Mouse (Mus musculus) neural tube, embryonic 14.5 days (tissue): ENCODE data around the gene Slc25a10. TPM values are rescaled to one million over a fixed set of nuclear protein-coding genes. Genes with fewer than 3 reads are reported as not detected.

Experiments used
- ATAC-seq: fragments of 200-750 bp; cut with Nextera tagmentation; 2 replicates; pipeline ENCODE4 v1.8.0; 2017; ENCODE audit warnings: low read depth, mild to moderate bottlenecking, moderate TSS enrichment, moderate library complexity
- H3K27ac ChIP-seq: fragments of 300-500 bp; sonication (generic); 2 replicates; pipeline ENCODE4 v1.5.1; 2014; ENCODE audit warnings: low read depth, mild to moderate bottlenecking, control low read depth, low read length, moderate library complexity, mixed read lengths
- H3K27me3 ChIP-seq: fragments of 300-500 bp; sonication (generic); 2 replicates; pipeline ENCODE4 v1.6.1; 2014; ENCODE audit warnings: low read length; ENCODE audit not compliant: control insufficient read depth, insufficient read depth
- H3K36me3 ChIP-seq: fragments of 300-500 bp; sonication (generic); 2 replicates; pipeline ENCODE4 v1.6.1; 2014; ENCODE audit warnings: low read length, mixed read lengths; ENCODE audit not compliant: control insufficient read depth, insufficient read depth
- H3K4me1 ChIP-seq: fragments of 300-500 bp; sonication (generic); 2 replicates; pipeline ENCODE4 v1.6.1; 2014; ENCODE audit warnings: low read length; ENCODE audit not compliant: control insufficient read depth, insufficient read depth
- H3K4me2 ChIP-seq: fragments of 300-500 bp; sonication (generic); 2 replicates; pipeline ENCODE4 v1.6.1; 2014; ENCODE audit warnings: mild to moderate bottlenecking, low read depth, low read length, control low read depth
- H3K4me3 ChIP-seq: fragments of 300-500 bp; sonication (generic); 2 replicates; pipeline ENCODE4 v1.5.1; 2014; ENCODE audit warnings: low read depth, low read length, control low read depth, mixed read lengths
- H3K9ac ChIP-seq: fragments of 300-500 bp; sonication (generic); replicated peaks from 2 replicates; pipeline ENCODE4 v1.6.1; 2014; ENCODE audit warnings: low read depth, mild to moderate bottlenecking, control low read depth, low read length, mixed read lengths
- H3K9me3 ChIP-seq: fragments of 300-500 bp; sonication (generic); 2 replicates; pipeline ENCODE4 v1.6.1; 2016; ENCODE audit warnings: low read length; ENCODE audit not compliant: control insufficient read depth
- WGBS: fragments of 180-500 bp; shearing (Covaris S2); extraction: QIAGEN DNeasy Blood & Tissue Kit; methylation state at CpG from one replicate; pipeline ENCODE4 v1.1.7; 2014; 5-methylcytosine and 5-hydroxymethylcytosine counted together
- polyA plus RNA-seq: library from polyadenylated mRNA; unstranded; fragments of >200 nt; fragmentation: Nextera tagmentation; extraction: Ambion mirVana; gene quantifications from 2 replicates; pipeline ENCODE4 v1.2.1, GENCODE M21; 2014

Slc25a10 gene
- polyA plus RNA-seq, 1 experiment from 2014 or later = 24.7 TPM

- Histone ChIP-seq H3K27ac (no peak overlapping the region), H3K4me2 (peak overlapping the region; percentile 56), H3K36me3 (peaks cover 44% of the 10 kb centered on the region), H3K9me3 (no peaks in the 10 kb centered on the region), H3K27me3 (no peaks in the 10 kb centered on the region), H3K9ac (peak overlapping the region; percentile 59), H3K4me1 (peaks cover 20% of the 10 kb centered on the region), H3K4me3 (peak overlapping the region; percentile 77)
- under 1% methylated on average over 33 of the region's 33 CpGs for WGBS
- peak; percentile 57 for ATAC-seq
Observed at GRCm38 (mm10) chr11:120467736-120468092, 23.9 kb upstream of the Slc25a10 start.

GRCm38 (mm10) chr11:120472052-120472451 is 19.6 kb upstream of the Slc25a10 start:
- Histone ChIP-seq H3K4me1 (peaks cover 6% of the 10 kb centered on the region; the same call in 1 of the 2 replicates), H3K27ac (no peak overlapping the region), H3K27me3 (no peaks in the 10 kb centered on the region), H3K9me3 (no peaks in the 10 kb centered on the region), H3K4me2 (no peak overlapping the region), H3K36me3 (peaks cover 63% of the 10 kb centered on the region), H3K4me3 (no peak overlapping the region), H3K9ac (no peak overlapping the region)
- WGBS = 97% methylated on average over 6 of the region's 6 CpGs
- ATAC-seq = no peak

GRCm38 (mm10) chr11:120483448-120483934 is 8.1 kb upstream of the Slc25a10 start:
- 94% methylated on average over 7 of the region's 7 CpGs for WGBS
- peak overlapping the region; percentile 94; the same call in 1 of the 2 replicates for H3K4me3 ChIP-seq

GRCm38 (mm10) chr11:120484265-120484981 is 7.2 kb upstream of the Slc25a10 start, which contains the start of gene Mrpl12:
Gene Mrpl12 (plus strand): TSS chr11:120484613.
- Histone ChIP-seq H3K9ac (peak within 1 kb of the TSS; percentile 81), H3K36me3 (peaks cover 53% of the 10 kb centered on the region), H3K4me2 (peak within 1 kb of the TSS; percentile 94), H3K27ac (peak within 1 kb of the TSS; percentile 90), H3K4me1 (peaks cover 11% of the 10 kb centered on the region), H3K27me3 (no peaks in the 10 kb centered on the region), H3K4me3 (peak within 1 kb of the TSS; percentile 94), H3K9me3 (no peaks in the 10 kb centered on the region)
- WGBS = under 1% methylated on average over 55 of the region's 60 CpGs
- peak; percentile 95 for ATAC-seq

More at GRCm38 (mm10) chr11:120483448-120483934, 8.1 kb upstream of the Slc25a10 start:
- Histone ChIP-seq H3K9me3 (no peaks in the 10 kb centered on the region), H3K27ac (peak overlapping the region; percentile 90; the same call in 1 of the 2 replicates), H3K27me3 (no peaks in the 10 kb centered on the region), H3K36me3 (peaks cover 56% of the 10 kb centered on the region), H3K9ac (no peak overlapping the region; the same call in 1 of the 2 replicates), H3K4me1 (peaks cover 11% of the 10 kb centered on the region), H3K4me2 (peak overlapping the region; percentile 94; the same call in 1 of the 2 replicates)
- no peak for ATAC-seq

GRCm38 (mm10) chr11:120485251-120485650 is 6.4 kb upstream of the Slc25a10 start:
- Histone ChIP-seq H3K9me3 (no peaks in the 10 kb centered on the region), H3K4me3 (peak overlapping the region; percentile 94), H3K9ac (peak overlapping the region; percentile 81), H3K27ac (no peak overlapping the region; the same call in 1 of the 2 replicates), H3K4me1 (peaks cover 11% of the 10 kb centered on the region), H3K27me3 (no peaks in the 10 kb centered on the region), H3K36me3 (peaks cover 46% of the 10 kb centered on the region), H3K4me2 (peak overlapping the region; percentile 94)
- ATAC-seq = no peak
- 13% methylated on average over 10 of the region's 10 CpGs for WGBS

- no peak overlapping the region for H3K4me2 ChIP-seq
- no peak overlapping the region for H3K9ac ChIP-seq
- H3K4me1 ChIP-seq = peaks cover 33% of the 10 kb centered on the region
- H3K36me3 ChIP-seq = peaks cover 28% of the 10 kb centered on the region
- H3K4me3 ChIP-seq = no peak overlapping the region
- no peak overlapping the region for H3K27ac ChIP-seq
- no peaks in the 10 kb centered on the region for H3K9me3 ChIP-seq
- ATAC-seq = no peak
- 81% methylated on average over 4 of the region's 4 CpGs for WGBS
- H3K27me3 ChIP-seq = no peaks in the 10 kb centered on the region
Observed at GRCm38 (mm10) chr11:120488516-120488915, 3.1 kb upstream of the Slc25a10 start.

- no peak overlapping the region for H3K4me3 ChIP-seq
- H3K36me3 ChIP-seq = peaks cover 28% of the 10 kb centered on the region
- H3K9ac ChIP-seq = no peak overlapping the region
- peaks cover 34% of the 10 kb centered on the region for H3K4me1 ChIP-seq
- H3K4me2 ChIP-seq = no peak overlapping the region
- no peak overlapping the region for H3K27ac ChIP-seq
- no peaks in the 10 kb centered on the region for H3K27me3 ChIP-seq
- WGBS = 68% methylated on average over 4 of the region's 4 CpGs
- ATAC-seq = no peak; the same call in 1 of the 2 replicates
- no peaks in the 10 kb centered on the region for H3K9me3 ChIP-seq
Observed at GRCm38 (mm10) chr11:120489054-120489761, 2.4 kb upstream of the Slc25a10 start.

- ATAC-seq = no peak
- H3K27me3 ChIP-seq = no peaks in the 10 kb centered on the region
- H3K4me3 ChIP-seq = no peak overlapping the region
- no peak overlapping the region for H3K9ac ChIP-seq
- no peaks in the 10 kb centered on the region for H3K9me3 ChIP-seq
- peaks cover 29% of the 10 kb centered on the region for H3K4me1 ChIP-seq
- 42% methylated on average over 4 of the region's 4 CpGs for WGBS
- H3K27ac ChIP-seq = no peak overlapping the region
- peak overlapping the region; percentile 95; the same call in 1 of the 2 replicates for H3K4me2 ChIP-seq
- peaks cover 38% of the 10 kb centered on the region for H3K36me3 ChIP-seq
Observed at GRCm38 (mm10) chr11:120490291-120491046, 1.2 kb upstream of the Slc25a10 start.
